Mouse (Mus musculus) bone marrow macrophage, adult 2 months (primary cell): ENCODE results near the gene Dnajc1.

Experiments
- CTCF ChIP-seq: IDR thresholded peaks from 2 replicates; pipeline ENCODE4 v1.5.1; 2012; ENCODE audit warnings: low read depth, mild to moderate bottlenecking, low read length, moderate library complexity
- POLR2A ChIP-seq: IDR thresholded peaks from 2 replicates; pipeline ENCODE4 v1.6.1; 2012; ENCODE audit warnings: mild to moderate bottlenecking, low read depth, low read length, borderline replicate concordance

DNA sequence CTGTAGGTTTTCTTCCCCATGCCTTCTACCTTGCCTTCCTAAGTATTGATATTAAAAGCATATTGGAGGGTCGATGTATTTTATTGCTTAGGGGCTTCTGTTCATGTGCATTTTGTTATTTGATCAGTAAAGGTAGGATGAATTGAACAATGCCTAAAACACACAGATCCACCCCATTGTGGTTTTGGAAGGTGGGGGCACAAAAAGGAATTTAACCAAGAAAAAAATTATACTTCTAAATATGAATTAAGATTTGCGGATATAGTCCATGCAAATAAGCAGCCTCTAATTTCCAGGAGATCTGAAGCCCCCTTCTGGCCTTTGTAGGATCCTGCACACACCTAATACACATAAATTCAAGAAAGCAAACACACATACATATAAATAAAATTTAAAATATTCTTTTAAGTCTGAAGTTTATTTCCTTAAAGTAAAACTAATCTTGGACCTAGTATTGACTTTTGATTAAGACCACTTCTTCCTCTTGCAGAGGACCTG is 441 bp upstream of the Dnajc1 start:
- no peak for TF ChIP-seq POLR2A
- no peak for TF ChIP-seq CTCF
